Mouse (Mus musculus): ENCODE measurements around the gene Wiz.

Gene Wiz

DNA sequence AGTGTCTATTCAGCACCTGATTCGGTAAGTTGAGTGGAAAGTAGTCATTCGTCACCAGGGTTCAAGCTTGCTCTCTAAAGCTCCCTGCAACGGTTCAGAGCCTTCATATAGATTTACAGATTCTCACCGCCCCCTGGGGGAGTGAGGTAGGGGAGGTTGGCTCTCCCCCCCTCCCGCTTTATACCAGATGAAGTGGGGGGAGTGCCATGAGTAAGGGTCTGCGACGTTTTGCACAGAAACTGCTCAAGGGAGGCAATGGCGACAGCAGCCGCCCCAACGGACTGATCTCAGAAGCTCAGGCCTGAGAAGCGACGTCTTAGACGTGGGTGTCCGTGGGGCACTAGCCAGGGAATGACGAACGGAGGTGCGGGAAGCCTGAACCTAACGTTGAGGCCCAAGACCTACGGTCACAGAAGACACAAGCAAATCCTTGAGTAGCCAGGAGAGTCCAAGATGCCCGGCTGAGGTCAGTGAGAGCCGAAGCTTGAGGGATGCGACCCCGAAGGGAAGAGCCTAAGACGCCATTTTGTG is 39.3 kb downstream of the Wiz start:
- peak; percentile 45 for DNase-seq (ENCODE audit: low read depth, low spot score)

DNA sequence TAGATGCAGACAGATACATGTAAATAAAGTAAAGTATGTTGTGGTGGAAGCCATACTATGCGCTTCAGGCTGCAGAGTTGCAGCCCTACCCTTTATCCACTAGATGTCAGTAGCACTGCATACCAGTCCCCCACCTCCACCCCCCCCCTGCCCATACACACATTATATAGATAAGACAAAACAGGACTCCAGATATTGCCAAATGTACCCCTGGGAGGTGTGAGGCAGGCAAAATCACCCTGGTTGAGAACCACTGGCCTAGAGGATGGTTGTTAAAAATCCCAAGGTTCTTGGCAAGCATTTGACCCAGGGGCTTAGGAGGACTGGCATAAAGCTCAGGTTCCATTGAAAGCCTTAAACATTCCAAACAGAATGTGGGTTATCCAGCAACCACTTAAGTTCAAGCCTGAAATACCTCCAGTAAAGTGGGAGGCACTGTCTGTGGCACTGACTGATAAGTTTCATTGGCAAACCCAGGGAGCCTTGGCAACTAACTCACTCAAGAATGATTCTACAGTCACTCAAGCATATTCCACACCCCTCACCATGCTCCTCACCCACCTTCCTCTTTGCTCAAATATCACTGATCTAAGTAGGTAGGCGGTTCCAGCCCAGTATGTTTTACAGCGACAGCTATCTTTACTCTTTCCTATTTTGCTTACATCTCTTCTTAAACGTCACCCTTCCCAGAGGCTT is 40.1 kb downstream of the Wiz start:
- DNase-seq (ENCODE audit: low read depth, low spot score) = peak; percentile 81

DNA sequence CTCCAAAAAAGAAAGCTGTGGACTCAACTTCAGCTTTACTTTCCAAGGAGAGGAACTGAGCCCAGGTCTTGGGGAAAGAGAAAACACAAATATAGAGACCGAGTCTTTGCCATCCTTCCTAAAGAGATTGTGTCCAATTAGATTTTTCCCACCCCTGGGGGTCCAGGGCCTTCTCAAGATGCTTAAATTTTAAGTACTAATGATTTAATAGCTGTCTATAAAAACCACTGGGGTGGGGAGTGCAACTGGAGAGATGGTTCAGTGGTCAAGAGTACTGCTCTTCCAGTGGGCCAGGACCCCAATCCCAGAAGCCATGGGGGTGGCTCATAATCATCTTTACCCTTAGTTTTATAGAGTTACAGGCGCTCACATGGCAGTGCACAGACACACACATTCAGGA is 40.8 kb downstream of the Wiz start:
- no peak for DNase-seq (ENCODE audit: low read depth, low spot score)

DNA sequence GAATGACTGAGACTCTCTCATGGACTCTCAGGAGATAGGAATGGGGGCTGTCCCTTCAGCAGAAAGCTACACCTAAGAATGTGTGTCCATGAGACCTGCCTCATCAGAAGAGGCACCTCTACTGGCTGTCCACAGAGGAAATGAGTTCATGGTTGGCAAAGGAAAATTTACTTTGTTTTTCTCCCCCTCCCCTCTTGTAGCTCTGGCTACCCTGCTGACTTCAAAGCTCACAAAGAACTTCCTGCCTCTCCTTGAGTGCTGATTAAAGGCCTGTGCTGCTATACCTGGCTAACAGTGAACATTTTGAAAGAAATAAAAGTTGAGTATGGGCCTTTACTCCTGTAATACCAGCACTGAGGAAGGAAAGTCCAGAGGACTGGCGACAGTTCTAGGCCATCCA is 48.1 kb downstream of the Wiz start:
- DNase-seq (ENCODE audit: low read depth, low spot score) = peak; percentile 41

DNA sequence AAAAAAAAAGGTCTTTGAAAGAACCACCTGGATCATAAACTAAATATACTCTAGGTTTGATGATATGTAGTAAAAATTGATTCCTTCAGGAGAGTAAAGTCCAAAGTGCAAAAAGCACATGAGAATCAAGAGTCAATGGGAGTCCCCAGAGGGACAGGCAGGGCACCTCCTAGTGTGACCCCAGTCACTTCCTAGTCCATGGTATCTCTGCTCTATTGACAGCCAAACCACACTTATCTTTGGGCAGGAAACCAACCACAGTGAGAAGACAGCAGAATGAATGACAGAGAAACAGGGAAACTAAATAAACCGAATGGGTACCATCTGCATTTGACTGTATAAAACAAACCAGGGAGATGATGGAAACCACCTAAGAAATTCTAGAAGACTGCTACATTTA is 49.1 kb downstream of the Wiz start:
- no peak for DNase-seq (ENCODE audit: low read depth, low spot score)

DNA sequence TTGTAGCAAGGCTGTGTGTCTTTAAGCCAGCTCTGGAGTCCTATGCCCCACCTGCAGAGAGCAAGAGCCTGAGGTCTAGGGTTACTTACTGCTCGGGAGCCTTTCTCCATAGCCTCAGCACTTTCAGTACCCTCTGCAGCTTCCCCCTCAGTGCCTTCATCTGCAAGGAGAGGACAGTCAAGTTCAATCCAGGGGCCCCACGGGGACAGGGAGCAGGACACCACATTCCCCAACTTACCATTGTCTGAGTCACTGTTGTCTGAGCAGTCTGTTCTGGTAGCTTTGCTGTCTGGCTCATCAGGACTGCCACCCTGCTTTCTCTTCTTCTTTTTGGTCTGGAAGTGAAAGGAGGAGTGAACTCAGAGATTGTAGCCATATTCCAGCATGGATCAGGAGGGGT is 53.4 kb downstream of the Wiz start:
- no peak for DNase-seq (ENCODE audit: low read depth, low spot score)

DNA sequence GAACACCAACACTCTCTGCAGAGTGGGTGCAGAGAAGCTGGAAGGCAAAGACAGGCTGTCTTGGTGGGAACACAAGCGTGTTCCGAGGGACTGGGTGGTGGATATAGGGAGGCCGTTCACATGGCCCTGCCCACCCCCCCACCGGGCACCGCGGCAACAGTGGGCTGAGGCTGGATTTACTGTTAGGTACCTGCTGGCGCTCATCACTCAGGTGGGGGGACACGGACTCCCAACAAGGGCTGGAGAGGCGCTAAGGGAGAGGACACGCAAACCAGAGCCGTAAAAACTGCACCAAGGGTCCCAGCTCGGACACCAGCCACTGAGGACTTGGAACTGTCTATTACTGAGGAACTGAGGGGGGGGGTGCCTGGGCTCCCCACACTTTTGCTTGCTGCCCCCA is 54.3 kb downstream of the Wiz start:
- DNase-seq (ENCODE audit: low read depth, low spot score) = no peak

DNA sequence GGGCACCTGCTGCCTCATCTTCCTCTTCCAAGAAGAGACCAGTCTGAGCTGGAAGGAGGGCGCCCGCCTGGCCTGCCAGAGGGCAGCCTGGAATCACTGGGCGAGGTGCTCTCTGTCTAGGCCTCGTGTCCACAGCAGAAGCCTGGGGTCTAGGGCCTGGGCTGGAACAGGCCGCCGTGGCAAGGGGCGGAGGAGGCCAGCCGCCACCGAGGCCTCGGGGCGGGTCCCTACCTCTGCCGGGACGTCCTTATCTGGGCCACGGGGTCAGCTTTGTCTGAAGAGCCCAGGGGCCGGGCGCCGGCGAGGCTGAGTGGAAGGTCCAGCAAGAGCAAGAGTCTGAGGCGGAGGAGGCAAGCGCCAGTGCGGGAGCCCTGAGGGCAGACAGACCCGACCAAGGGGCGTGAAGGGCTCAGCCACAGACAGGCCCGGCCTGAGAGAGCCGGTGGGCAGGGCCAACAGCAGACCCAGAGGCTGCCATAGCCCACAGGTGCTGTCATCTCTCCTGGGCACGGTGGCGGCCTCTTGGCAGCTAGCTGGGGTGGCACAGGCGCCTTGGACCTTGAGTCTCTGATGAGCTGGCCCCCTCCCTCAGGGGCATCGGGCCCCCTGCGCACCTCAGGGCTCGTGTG is 55.5 kb downstream of the Wiz start:
- DNase-seq (ENCODE audit: low read depth, low spot score) = no peak

DNA sequence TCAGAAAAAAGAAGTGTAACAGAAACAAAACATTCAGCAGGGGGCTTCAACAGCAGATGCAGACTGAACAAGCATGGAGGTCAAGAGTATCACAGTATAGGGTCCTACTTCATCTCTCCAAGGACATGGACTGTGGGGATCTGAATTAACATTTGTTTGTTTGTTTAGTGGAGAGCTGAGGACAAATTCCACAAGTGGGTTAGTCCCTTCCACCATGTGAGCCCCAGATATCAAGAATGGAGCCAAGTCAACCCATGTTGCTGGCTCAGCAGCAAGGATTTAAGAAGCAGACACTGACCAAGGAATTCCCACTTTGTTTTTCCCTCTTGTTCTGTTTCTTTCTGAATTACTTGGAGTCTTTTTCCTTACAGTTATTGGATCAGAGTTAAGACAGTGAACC is 61.7 kb downstream of the Wiz start:
- no peak for DNase-seq (ENCODE audit: low read depth, low spot score)

DNA sequence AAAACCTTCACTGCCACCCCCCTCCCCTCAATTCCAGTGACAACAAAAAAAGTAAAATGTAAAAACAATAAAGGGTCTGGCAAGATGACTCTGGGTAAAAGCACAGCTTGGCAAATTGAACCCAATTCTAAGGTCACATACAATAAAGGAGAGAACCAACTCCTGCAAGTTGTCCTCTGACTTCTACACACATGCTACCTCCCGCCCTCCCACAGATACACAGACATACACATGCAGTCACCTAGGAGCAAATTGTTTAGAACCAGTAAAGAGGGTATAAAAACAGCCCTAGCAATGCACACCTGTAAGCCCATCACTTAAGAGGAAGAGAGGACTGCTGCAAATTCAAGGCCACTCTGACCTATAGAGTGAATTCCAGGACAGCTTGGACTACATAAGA is 66.4 kb downstream of the Wiz start:
- DNase-seq (ENCODE audit: low read depth, low spot score) = no peak

DNA sequence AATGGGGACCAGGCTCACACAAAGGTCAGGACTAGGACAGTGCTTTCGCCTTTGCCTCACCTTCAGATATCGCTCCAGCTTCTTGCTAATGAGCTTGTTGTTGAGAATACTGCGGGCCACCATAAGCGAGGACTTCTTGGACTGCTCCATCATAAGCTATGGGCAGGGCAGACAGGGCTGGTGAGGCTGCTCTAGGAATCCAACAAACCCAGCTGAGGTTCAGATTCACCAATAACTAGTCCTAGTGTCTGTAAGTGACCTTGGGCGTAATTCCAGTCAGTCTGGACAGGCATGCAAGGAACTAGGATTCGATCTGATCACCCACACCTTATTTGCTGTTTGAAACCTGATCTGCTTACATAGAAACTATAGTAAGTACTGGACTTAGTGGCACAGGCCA is 67.4 kb downstream of the Wiz start:
- no peak for DNase-seq (ENCODE audit: low read depth, low spot score)

DNA sequence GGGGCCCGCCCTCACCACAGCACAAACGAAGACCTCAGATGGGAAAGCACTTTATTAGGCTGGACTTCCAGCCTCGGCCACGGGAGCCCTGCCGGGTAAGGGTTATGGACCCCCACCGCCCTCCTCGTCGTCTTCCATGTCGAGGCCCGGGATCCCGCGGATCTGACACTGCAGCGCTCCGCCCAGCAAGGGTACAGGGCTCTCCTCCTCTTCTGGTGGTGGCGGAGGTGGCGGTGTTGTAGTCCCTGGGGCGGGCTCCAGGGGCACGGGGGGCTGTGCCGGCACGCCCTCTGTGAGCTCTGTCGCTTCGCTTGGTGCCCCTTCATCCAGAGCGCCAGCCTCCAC is 67.9 kb downstream of the Wiz start:
- DNase-seq (ENCODE audit: low read depth, low spot score) = no peak

DNA sequence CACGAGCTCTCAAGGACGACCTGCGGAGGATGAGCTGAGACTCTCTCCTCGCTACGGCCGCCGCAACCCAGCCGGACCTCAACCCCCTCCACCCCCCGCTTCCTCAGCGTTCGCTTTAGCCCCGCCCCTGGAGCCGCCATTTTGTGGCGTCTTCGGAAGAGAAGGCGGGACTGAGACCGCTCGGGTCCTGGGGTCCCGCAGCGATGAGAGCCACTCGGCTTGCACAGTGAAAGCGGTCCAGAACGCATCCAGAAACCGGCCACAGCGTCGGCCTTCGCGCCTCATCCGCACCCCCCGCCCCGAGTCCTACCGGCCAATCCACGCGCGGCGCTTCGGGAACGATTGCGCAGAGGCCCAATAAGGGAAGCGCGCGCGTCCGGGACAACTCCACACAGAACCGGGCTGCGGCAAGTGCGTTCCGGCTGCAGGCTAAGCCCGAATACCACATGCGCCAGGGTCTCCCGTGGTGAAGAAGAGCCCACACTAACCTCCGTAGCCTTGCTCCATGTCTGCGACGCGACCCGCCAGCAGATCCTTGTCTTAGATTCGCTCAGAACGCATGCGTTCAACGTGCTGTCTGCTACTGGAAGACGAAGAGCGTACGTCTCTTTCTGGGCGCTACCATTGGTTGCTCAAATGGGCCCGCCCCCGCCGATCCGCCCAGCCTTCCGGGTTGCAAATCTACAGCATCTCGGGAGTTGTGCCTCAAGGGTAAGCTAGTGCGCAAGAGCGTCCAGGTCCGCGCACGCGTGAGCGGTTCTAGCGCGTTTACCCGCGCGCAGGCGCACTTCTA is 68.4 kb downstream of the Wiz start, which contains the start of gene Akap8:
Gene Akap8 (minus strand): TSS at position 642 of the 793 bp plus-strand sequence.
- peak; percentile 99 for DNase-seq (ENCODE audit: low read depth, low spot score)

DNA sequence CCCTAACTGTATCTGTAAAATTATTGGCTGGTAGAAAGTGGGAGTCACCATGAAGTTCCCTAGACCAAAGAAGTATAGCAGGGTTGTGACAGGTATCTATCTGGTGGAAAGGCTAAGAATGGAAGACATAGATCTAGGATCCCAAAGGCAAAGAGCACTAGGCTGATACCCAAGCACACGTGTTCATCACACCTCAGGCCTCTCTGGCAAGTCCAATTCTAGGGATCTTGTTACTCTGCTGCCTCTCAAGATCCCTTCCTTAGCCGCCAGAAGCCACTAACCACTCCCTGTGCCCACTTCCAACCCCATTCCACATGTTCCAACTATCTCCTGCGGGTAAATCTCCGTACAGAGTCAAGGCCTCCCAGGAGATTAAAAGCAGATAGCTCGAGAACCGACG is 69.3 kb downstream of the Wiz start:
- no peak for DNase-seq (ENCODE audit: low read depth, low spot score)

DNA sequence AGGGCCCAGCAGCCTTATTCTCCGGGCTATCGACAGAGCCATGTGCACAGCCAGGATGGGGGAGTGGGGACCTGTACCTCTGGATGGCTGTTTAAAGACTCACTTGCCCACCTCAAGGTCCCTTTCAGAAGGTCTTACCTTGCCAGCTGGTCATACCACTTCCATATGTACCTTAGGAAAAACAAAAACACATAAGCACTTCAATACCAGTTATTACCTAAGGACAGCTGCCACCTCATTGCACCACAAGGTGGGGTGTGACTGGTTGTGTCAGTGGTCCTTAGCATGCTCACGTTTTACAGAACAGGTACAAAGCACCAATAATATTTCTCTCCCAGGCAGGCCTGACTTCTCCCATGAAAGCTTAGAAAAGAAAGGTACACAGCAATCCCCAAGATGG is 71.5 kb downstream of the Wiz start:
- DNase-seq (ENCODE audit: low read depth, low spot score) = no peak

DNA sequence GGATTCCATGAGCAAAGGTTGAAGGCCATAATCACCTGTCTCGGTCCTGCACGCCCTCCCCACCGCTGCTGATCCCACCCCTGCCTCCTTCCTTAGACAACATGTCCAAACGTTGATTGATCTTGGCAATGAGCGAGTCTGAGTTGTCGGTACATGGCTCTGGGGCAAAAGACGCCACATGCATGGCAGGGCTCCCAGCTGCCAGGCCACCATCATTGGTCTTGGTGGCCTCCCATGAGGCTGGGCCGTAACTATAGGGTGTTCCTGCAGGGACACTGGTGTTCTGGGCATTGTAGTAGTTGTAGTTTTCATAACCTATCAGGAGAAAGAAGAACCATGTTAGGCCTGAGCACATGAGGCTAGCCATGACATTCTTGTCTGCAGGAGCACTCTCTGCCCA is 72.2 kb downstream of the Wiz start:
- DNase-seq (ENCODE audit: low read depth, low spot score) = no peak

DNA sequence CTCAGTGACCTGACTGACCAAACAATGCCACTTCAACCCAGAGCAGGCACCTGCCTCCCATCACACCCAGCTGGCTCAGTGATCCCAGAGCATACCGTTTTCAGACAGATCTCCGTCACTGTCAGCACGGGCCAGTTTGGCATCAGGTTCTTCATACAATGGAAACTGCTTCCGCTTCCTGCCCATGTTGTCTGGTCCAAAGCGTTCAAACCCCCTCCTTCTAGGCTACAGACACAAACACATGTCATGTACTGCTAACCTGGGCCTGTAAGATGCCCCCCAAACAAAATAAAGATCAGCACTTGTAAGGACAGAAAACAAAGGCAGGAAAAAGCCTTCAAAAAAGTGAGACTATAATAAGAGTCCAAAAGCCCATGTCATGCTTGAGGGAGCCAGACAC is 73.7 kb downstream of the Wiz start:
- DNase-seq (ENCODE audit: low read depth, low spot score) = no peak

DNA sequence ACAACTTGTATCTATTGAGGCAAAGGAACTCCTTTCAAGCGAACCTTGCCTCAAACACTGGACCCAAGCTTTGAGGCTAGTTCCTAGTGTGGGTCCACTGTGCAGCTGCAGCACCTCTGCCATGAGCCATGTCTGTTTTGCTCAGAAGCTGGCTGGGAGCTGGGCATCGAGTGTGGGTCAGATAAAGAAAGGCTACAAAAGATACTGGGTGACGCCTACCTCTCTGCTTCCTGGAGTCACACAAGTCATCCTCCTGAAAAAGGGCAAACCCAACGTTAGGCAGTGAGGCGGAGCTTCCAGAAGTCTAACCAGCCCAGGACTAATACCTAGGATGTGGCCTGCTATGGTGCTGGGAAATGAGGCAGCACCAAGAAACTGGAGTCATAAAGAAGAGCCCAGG is 75.3 kb downstream of the Wiz start:
- no peak for DNase-seq (ENCODE audit: low read depth, low spot score)

DNA sequence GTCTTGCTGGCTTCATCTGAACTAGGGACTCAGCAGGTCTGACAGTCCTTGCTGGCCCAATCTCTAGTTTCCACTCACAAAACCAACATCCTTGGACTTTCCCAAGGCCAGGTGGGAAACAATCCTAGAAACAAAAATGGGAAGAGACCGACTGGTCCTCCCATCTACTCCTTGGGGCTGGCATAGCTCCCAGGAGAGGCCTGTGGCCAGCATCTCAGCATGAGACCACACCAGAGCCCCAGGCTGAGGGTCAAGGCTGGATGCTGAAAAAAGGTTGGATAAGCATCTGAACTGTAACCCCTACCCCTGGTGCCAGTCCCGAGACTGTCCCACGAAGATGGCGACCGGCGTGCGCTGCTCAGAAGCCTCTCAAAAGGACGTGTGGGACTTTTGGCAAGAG is 76.4 kb downstream of the Wiz start:
- DNase-seq (ENCODE audit: low read depth, low spot score) = no peak

DNA sequence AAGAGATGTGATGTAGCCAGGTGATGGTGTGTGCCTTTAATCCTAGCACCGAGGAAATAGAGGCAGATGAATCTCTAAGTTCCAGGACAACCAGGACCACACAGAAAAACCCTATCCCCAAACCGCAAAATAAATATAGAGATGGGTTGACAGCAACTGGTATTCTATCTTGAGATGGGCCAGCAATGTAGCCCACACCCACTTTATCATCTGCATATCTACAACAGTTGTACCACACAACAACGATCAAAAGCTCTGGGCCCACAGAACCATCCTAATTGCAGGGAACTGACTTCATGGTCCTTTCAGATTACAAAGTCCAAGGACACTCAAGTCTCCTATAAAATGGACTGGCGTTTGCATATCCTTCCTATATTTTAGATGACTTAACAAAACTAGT is 81.3 kb downstream of the Wiz start:
- no peak for DNase-seq (ENCODE audit: low read depth, low spot score)

Data from CD4-positive, CD25-positive, alpha-beta regulatory T cell, adult 2 months (primary cell).